Mouse (Mus musculus) cerebellum, postnatal 10 days (tissue): ENCODE measurements around the gene Fam189b.

ENCODE experiments used
- DNase-seq, 2 experiments: peaks; one replicate each; pipeline ENCODE4 v3.0.0; 2021; ENCODE audit warnings: mixed read lengths in 2 of 2

Fam189b gene

GRCm38 (mm10) chr3:89166945-89167344 is 16.0 kb upstream of the Fam189b start:
- DNase-seq, result no peak

- DNase-seq, result no peak
These were observed 8.1 kb upstream of the Fam189b start for GRCm38 (mm10) chr3:89174844-89175243.

GRCm38 (mm10) chr3:89175544-89175943 is 7.4 kb upstream of the Fam189b start:
- DNase-seq, result no peak

GRCm38 (mm10) chr3:89176421-89176820 is 6.5 kb upstream of the Fam189b start:
- DNase-seq, result no peak

GRCm38 (mm10) chr3:89177242-89178106 is 5.5 kb upstream of the Fam189b start, which contains the start of gene Scamp3:
Scamp3 (plus strand) TSS chr3:89177473.
- peak; percentile 90 to 92 for DNase-seq

GRCm38 (mm10) chr3:89178107-89178385 is 4.9 kb upstream of the Fam189b start:
- no peak for DNase-seq

- DNase-seq, result no peak
These were observed 3.9 kb upstream of the Fam189b start for GRCm38 (mm10) chr3:89179056-89179455.

GRCm38 (mm10) chr3:89181749-89182500 is 1.0 kb upstream of the Fam189b start:
- DNase-seq, result peak in 1 of 2 experiments; percentile 27

GRCm38 (mm10) chr3:89182531-89183057 is 349 bp upstream of the Fam189b start:
- DNase-seq, result no peak

- peak; percentile 82 for DNase-seq
These were observed 994 bp downstream of the Fam189b start for GRCm38 (mm10) chr3:89183959-89184315.

GRCm38 (mm10) chr3:89187197-89187596 is 4.3 kb downstream of the Fam189b start:
- no peak for DNase-seq

- no peak for DNase-seq
These were observed 4.9 kb downstream of the Fam189b start for GRCm38 (mm10) chr3:89187690-89188477.

- DNase-seq, result no peak
These were observed 5.5 kb downstream of the Fam189b start for GRCm38 (mm10) chr3:89188478-89188875.

GRCm38 (mm10) chr3:89190436-89190835 is 7.5 kb downstream of the Fam189b start:
- DNase-seq, result no peak

- no peak for DNase-seq
These were observed 10.4 kb downstream of the Fam189b start for GRCm38 (mm10) chr3:89193351-89193750.

GRCm38 (mm10) chr3:89193853-89194252 is 10.9 kb downstream of the Fam189b start:
- peak in 1 of 2 experiments; percentile 30 for DNase-seq

- peak; percentile 95 to 96 for DNase-seq
These were observed 13.3 kb downstream of the Fam189b start for GRCm38 (mm10) chr3:89195979-89196877.

- DNase-seq, result no peak
These were observed 16.9 kb downstream of the Fam189b start for GRCm38 (mm10) chr3:89199839-89200238.

GRCm38 (mm10) chr3:89202253-89203141 is 19.6 kb downstream of the Fam189b start, which contains the start of gene Gba:
Gba (plus strand) TSS chr3:89202928.
- peak; percentile 91 to 94 for DNase-seq

- peak in 1 of 2 experiments; percentile 34 for DNase-seq
These were observed 20.2 kb downstream of the Fam189b start for GRCm38 (mm10) chr3:89203142-89203514.

GRCm38 (mm10) chr3:89206079-89206478 is 23.1 kb downstream of the Fam189b start:
- no peak for DNase-seq
